Mouse (Mus musculus): Measurements from ENCODE around the gene Ccdc194.

The Ccdc194 gene

DNA sequence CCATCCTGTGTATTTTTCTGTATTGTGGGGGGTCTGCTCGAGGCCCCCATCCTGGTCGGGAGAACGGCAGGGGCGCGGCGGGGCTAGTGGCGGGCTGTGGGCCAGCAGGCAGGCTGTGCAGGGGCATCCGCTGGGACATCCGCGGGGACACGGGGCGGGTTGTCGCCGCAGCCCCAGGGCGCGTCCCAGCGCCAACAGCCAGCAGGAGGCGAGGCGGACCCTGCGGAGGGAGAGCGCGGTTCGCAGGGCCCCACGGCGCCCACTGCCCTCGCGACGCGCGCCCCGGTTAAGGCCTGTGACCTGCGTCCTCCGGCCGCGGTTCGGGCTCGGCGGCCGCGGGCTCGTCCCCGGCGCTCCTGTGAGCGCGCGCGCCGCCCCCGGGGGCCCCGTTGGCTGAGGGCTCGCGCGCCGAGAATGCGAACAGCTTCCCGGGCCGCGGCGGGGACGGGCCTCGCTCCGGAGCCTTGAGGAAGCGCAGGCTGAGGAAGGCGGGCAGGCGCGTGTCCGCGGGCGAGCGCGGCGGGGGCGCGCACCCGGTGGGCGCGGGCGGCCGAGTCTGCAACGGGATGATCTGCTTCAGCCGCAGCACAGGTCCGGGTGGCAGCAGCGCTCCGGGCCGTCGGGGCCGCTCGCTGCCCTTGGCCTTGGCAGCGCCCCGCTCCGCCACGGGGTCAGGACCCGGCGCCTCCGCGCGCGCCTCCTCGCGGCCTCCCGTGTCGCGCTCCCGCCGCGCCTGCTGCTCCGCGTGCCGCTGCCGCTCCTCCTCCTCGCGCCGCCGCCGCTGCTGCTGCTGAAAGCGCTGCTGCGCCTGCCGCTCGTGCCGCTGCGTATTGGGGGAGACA lies 49.2 kb downstream of the Ccdc194 start:
- peak; percentile 65 for DNase-seq (ENCODE audit: low spot score)

DNA sequence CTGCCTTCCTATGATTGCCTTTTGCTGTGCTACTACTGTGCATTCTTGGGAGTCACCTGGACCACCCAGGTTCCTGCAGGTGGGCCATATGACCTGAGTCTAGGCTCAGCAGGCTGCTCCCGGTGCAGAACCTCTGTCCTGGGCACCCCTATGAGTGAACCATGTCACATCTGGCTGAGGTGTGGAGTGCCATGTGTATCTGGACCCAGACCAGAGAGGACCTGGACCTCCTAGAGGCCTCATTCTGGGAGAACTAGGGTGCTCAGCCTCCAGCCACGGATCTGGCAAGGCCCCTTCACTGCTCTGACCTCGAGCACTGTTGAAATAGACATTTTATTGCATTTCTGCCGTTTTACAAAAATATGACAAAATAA lies 49.8 kb downstream of the Ccdc194 start:
- DNase-seq (ENCODE audit: low spot score), result no peak

DNA sequence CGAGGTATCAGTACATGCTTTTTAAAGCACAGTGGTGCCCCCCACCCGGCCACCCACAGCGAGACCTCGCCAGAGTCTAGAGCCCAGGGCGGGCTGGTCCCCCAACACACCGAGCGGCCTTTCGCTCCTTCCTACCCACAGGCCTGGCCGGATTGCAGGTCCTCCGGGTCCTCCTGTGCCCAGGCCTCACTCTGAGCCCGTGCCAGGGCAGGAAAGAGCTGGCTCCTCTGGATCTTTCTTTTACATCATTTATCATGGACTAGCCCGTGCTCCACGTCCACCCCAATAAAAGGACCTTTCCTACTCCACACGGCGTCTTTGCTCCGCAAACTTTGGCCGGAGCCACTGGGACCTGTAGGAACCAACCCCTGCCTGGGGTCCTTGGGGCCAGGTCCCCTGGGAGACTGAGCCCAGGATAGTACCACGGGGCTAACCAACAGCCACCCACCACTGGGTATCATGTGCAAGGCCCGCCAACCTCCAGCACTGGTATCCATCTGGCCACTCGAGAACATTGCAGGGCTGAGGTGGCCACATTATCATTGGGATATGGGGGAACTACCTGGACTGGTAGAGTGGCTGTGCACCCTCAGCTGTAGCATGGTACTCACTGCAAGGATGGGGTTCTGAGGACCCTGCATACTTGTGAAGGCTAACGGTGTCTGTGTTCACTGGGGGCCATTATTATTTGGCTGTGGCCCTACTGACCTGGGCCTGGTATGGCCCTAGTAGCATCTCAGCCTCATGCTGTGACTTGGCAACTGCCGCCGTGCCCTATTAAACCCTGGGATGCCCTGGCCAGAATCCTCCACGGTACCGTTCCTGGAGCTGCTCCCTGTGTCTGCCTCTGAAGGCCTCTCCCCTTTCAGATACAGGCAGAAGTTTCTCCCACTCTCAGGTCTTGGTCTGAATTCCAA lies 50.5 kb downstream of the Ccdc194 start:
- DNase-seq (ENCODE audit: low spot score), result no peak

- no peak for DNase-seq (ENCODE audit: low spot score)
Measured at GRCm38 (mm10) chr8:71474344-71474743, 51.2 kb downstream of the Ccdc194 start.

DNA sequence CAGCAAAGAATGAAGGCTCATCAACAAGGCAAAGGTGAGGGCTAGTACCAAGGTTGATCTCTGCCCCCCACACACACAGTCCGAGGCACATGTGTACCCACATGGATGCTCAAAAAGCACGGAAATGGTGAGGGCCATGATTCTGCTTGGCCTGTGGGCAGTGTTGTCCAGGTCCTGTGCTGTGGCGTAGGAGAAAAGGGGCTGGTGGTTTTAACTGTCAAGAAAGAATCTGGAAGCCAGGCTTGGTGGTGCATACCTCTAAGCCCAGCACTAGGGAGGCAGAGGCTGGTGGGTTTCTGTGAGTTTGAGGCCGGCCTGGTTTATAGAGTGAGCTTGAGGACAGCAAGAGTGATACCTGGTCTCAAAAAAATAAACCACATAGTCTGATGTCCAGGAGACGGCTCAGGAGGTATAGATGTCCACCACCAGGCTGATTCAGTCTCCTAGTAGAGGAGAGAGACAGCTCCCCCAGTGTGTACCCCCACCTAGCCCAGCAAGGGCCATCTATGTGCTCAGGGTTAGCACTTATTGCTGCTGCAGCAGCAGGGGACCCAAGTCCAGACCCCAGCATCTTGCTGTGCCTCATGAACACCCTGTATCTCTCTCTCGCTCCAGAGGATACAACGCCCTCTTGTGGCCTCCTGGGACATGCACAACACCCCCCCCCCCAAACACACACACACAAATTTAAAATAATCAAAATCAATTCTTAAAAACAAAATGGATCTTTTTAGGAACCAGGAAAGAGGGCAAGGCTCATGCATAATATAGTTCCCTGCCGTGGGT lies 52.7 kb downstream of the Ccdc194 start:
- DNase-seq (ENCODE audit: low spot score), result no peak

DNA sequence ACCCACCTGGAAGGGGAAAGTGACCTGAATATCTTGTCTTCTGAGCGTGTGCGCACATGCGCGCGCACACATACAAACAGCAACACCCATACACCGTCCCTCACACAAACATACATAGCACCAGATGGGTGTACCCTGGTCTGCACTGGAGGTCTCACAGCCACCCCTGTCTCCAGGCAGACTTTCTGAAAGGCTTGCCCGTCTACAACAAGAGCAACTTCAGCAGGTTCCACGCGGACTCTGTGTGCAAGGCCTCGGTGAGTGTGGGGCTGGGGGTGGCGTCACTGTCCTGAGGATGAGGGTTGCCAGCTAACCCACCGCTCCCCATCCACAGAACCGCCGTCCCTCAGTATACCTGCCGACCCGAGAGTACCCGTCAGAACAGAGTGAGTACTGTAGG lies 53.6 kb downstream of the Ccdc194 start:
- no peak for DNase-seq (ENCODE audit: low spot score)

- no peak for DNase-seq (ENCODE audit: low spot score)
Measured at GRCm38 (mm10) chr8:71470913-71471255, 54.6 kb downstream of the Ccdc194 start.

DNA sequence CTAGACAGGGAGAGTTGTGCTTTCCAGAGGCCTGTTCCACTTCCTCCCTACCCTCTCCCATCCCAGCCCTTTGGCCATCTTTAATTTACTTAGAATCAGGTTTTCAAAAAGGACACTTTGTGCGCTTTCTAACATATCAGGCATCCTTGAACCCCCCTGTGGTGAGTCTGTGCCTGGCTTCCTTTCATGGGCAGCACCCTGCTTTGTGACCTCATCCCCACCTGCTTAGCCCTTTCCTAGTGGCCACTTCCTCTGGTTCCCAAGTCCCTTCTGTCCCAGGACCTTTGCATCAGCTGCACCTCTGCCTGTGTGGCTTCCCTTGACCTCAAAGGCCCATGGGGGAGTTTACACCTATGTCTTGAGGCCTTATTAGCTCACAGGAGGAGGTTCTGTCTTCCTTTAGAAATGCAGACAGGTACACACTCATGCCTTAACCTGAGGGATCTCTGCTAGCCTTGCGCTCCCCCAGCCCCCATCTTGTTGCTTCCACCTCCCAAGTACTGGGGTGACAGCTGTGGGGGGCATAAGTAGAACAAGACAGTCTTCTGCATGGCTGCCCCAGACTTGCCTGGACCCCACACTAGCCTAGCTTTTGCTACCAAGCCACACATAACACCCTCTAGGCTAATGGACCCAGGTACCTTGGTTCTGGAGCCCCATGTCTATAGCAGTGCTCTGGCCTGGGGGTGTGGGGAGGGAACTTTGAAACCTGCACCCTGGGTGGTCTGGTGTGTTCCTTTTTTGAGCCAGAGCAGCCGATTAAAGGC lies 55.2 kb downstream of the Ccdc194 start:
- DNase-seq (ENCODE audit: low spot score), result no peak

All from c-Kit-positive CD71-positive TER-119-positive erythroid progenitor cells, embryonic 14.5 days (primary cell).